Mouse (Mus musculus) granulocyte monocyte progenitor cell, adult 5-6 weeks (primary cell): ENCODE results near the gene Luc7l3. TPM values are rescaled to one million over a fixed set of nuclear protein-coding genes. Genes with fewer than 3 reads are reported as not detected.

ENCODE experiments used
- ATAC-seq: replicated peaks from 2 replicates; pipeline ENCODE4 v1.8.0; 2016; ENCODE audit warnings: mild to moderate bottlenecking, moderate TSS enrichment, inconsistent platforms; ENCODE audit not compliant: poor library complexity, severe bottlenecking
- total RNA-seq, 2 experiments: library from RNA; stranded (forward) in 1 of 2; stranded (reverse) in 1 of 2; fragments of 200-712, 200-1000 nt in 1 of 2; fragments of >200 nt in 1 of 2; fragmentation: Nextera tagmentation in 1 of 2; gene quantifications; 2 replicates each; pipeline ENCODE4 v1.2.3; 2014 to 2017

Gene Luc7l3
- total RNA-seq, 2 experiments from 2014 or later: 172 to 335 TPM

GRCm38 (mm10) chr11:94266155-94266554 is 55.6 kb downstream of the Luc7l3 start:
- peak; percentile 54 for ATAC-seq

- peak; percentile 71 for ATAC-seq
Observed at GRCm38 (mm10) chr11:94265134-94265785, 56.5 kb downstream of the Luc7l3 start.

GRCm38 (mm10) chr11:94261585-94262370 is 60.0 kb downstream of the Luc7l3 start:
- ATAC-seq: peak; percentile 25

GRCm38 (mm10) chr11:94259814-94260213 is 62.0 kb downstream of the Luc7l3 start:
- peak; percentile 89 for ATAC-seq

- ATAC-seq: no peak
Observed at GRCm38 (mm10) chr11:94257987-94258386, 63.8 kb downstream of the Luc7l3 start.

- ATAC-seq: no peak
Observed at GRCm38 (mm10) chr11:94255733-94256132, 66.1 kb downstream of the Luc7l3 start.

- peak; percentile 25; the same call in 1 of the 2 replicates for ATAC-seq
Observed at GRCm38 (mm10) chr11:94253691-94254090, 68.1 kb downstream of the Luc7l3 start.

- no peak for ATAC-seq
Observed at GRCm38 (mm10) chr11:94253156-94253555, 68.6 kb downstream of the Luc7l3 start.

- no peak for ATAC-seq
Observed at GRCm38 (mm10) chr11:94246789-94247061, 75.1 kb downstream of the Luc7l3 start.

GRCm38 (mm10) chr11:94245955-94246788 is 75.6 kb downstream of the Luc7l3 start, which contains the start of gene Wfikkn2:
Gene Wfikkn2 (minus strand): TSS chr11:94246005.
- no peak for ATAC-seq

GRCm38 (mm10) chr11:94244385-94244784 is 77.4 kb downstream of the Luc7l3 start:
- no peak for ATAC-seq

GRCm38 (mm10) chr11:94243422-94244180 is 78.2 kb downstream of the Luc7l3 start:
- ATAC-seq: peak; percentile 42

- peak; percentile 71 for ATAC-seq
Observed at GRCm38 (mm10) chr11:94242760-94243421, 78.9 kb downstream of the Luc7l3 start.

- ATAC-seq: no peak
Observed at GRCm38 (mm10) chr11:94239706-94240105, 82.1 kb downstream of the Luc7l3 start.

GRCm38 (mm10) chr11:94238786-94239185 is 83.0 kb downstream of the Luc7l3 start:
- ATAC-seq: no peak

Other genes starting within 250 kb of the Luc7l3 start
- 2.9 and 4.5 TPM in 2 replicates for gene Tob1, start 110.5 kb downstream of the Luc7l3 start, total RNA-seq (2014; fragmentation: Nextera tagmentation)
- 1.1 and 4.9 TPM in 2 replicates for gene Tob1, start 110.5 kb downstream of the Luc7l3 start, total RNA-seq (2017)
- gene Wfikkn2, start 76.0 kb downstream of the Luc7l3 start, total RNA-seq (2014; fragmentation: Nextera tagmentation): not detected in 2 replicates
- 0.09 TPM in 1 of 2 replicates, not detected in the other for gene Wfikkn2, start 76.0 kb downstream of the Luc7l3 start, total RNA-seq (2017)
- not detected in 2 replicates for gene Gm21885, start 40.1 kb downstream of the Luc7l3 start, total RNA-seq (2014; fragmentation: Nextera tagmentation)
- gene Gm21885, start 40.1 kb downstream of the Luc7l3 start, total RNA-seq (2017): not detected in 2 replicates
- gene Ankrd40, start 6.0 kb upstream of the Luc7l3 start, total RNA-seq (2014; fragmentation: Nextera tagmentation): 38.6 and 39.7 TPM in 2 replicates
- gene Ankrd40, start 6.0 kb upstream of the Luc7l3 start, total RNA-seq (2017): 46.9 and 67.0 TPM in 2 replicates
- 0.34 and 2.0 TPM in 2 replicates for gene Abcc3, start 71.0 kb upstream of the Luc7l3 start, total RNA-seq (2014; fragmentation: Nextera tagmentation)
- gene Abcc3, start 71.0 kb upstream of the Luc7l3 start, total RNA-seq (2017): 0.05 and 0.30 TPM in 2 replicates
- not detected in 2 replicates for gene Cacna1g, start 152.2 kb upstream of the Luc7l3 start, total RNA-seq (2014; fragmentation: Nextera tagmentation)
- not detected in 2 replicates for gene Cacna1g, start 152.2 kb upstream of the Luc7l3 start, total RNA-seq (2017)
- gene Spata20, start 164.2 kb upstream of the Luc7l3 start, total RNA-seq (2014; fragmentation: Nextera tagmentation): not detected in 2 replicates
- not detected in 2 replicates for gene Spata20, start 164.2 kb upstream of the Luc7l3 start, total RNA-seq (2017)
- not detected in 2 replicates for gene Epn3, start 178.0 kb upstream of the Luc7l3 start, total RNA-seq (2014; fragmentation: Nextera tagmentation)
- gene Epn3, start 178.0 kb upstream of the Luc7l3 start, total RNA-seq (2017): not detected in 2 replicates
- gene Mycbpap, start 199.8 kb upstream of the Luc7l3 start, total RNA-seq (2014; fragmentation: Nextera tagmentation): 1.1 and 5.4 TPM in 2 replicates
- 0.13 TPM in 1 of 2 replicates, not detected in the other for gene Mycbpap, start 199.8 kb upstream of the Luc7l3 start, total RNA-seq (2017)
- 6.2 and 8.7 TPM in 2 replicates for gene Rsad1, start 227.3 kb upstream of the Luc7l3 start, total RNA-seq (2014; fragmentation: Nextera tagmentation)
- 4.4 and 5.7 TPM in 2 replicates for gene Rsad1, start 227.3 kb upstream of the Luc7l3 start, total RNA-seq (2017)
- gene Chad, start 243.1 kb upstream of the Luc7l3 start, total RNA-seq (2014; fragmentation: Nextera tagmentation): not detected in 2 replicates
- gene Chad, start 243.1 kb upstream of the Luc7l3 start, total RNA-seq (2017): not detected in 2 replicates